Mouse (Mus musculus) spleen, embryonic (tissue): ENCODE data around the gene Adra2b.

Experiments used
- CTCF ChIA-PET: fragments of 350-600 bp; sonication (Branson Sonifier 250); formaldehyde crosslinking; loops from one replicate; lab custom pipeline; 2022; lab: Charles Lee

The Adra2b gene

DNA sequence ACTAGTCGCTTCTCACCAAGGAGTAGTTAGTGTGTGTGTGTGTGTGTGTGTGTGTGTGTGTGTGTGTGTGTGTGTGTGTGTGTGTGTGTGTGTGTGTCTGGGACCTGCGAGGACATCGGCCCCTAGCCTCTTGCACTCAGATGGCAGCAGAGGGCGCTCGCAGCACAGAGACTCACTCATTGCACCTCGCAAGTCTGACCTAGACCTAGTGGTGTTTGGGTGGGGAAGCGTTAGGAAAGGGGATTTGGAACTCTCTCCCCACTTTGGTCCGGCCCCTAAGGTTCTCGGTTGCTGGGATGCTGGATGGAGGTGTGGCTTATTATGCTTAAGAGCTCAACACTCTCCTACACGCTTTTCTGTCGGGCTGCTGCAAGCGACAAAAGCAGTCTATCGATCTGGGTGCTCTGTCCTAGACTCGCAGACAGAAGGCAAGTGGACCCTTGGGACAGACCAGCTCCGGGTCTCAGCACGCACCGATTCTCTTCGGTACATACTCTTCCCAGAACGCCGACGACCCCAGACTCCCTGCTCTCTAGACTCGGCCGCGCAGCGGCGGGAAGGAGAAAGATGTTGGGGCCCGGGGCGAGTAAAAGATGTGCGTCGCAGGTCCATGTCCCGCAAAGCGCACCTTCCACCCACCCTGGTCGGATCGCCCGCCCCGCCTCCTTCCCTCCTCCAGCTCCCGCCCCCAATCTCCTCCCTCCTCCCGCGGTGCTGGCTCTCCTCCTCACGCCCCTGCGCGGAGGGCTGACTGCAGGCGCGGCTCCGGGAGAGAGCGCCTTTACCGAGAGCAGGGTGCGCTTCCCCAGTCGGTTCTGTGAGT, at the start of gene Adra2b:
Gene Adra2b (plus strand): TSS at position 750 of the 823 bp plus-strand sequence.
- CTCF ChIA-PET: interaction anchor here (0.6 kb wide), 1 partner anchor 140 kb away, joined by 7 read pairs; no protein-coding TSS in a partner anchor

DNA sequence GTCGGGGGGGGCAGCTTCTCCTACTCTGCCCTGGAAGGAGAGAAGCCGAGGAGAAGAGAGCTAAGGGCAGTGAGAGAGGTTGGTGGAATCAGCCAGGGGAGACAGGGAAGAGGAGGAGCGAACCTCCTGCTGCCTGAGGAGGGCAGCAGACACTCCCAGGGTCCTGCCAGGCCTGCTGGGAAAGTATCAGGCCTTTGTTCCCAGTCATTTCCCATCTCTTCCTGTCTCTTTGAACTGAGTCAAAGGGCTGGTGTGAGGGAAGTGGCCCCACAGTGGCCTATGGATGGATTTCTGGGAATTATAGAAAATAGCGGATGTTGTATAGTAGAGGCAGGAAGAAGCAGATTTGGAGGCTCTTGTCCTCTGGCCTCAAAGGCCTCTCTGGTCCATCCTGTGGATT, 49.1 kb upstream of the Adra2b start:
- CTCF ChIA-PET: interaction anchor here (0.8 to 1.0 kb wide), 3 partner anchors 21 to 25 kb away, joined by 3 to 4 read pairs (median 3); no protein-coding TSS in a partner anchor

DNA sequence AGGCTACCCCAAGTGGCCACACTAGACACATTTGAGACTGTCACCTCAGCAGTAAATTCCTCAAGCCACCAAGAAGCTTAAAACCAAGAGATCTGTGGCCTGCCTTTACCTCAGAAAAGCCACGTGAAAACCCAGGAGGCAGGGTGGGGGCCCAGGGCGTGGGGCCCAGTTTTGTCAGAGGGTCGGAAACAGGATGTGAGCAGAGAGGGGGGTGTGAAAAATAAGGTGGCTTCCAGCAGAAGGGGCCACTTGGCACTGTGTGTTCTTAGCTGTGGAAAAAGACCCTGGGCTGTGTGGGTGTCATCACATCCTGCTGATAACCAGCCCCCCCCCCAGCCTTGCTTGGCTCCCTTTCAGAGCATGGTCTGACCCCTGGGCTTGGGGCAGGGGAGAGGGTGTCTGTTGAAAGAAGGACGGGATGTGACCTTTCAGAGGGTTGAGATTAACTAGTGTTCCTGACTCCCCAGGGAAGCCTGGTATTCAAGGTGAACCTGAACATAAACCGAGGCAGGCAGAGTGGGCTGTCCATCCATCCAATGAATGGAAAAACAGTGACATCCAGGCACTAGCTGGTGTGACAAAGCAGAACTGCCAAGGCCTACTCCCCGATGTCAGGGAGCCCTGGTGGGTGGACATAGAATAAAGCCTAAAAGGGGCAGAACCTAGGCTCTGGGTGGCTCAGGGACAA, 48.4 kb upstream of the Adra2b start:
- CTCF ChIA-PET: interaction anchor here (0.6 to 1.0 kb wide), 5 partner anchors 20 to 1698 kb away, joined by 3 to 5 read pairs (median 3); partner anchors contain the start of gene Dusp2

DNA sequence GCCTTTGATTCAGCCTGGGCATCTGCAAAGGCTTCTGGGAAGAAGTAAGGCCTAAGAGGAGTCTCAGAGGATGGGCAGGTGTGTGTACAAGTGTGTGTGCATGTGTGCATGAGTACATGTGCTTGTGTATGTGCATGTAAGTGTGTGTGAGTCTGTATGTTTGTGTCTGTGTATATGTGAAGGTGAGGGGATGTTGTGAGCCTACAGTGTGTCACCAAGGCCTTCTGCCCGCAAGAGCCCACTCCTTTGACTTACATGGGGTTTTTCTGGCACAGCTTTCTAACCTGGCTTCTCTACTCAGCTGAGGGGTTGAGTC, 47.9 kb upstream of the Adra2b start:
- CTCF ChIA-PET: interaction anchor here (0.6 to 1.0 kb wide), 2 partner anchors 22 to 1698 kb away, joined by 3 read pairs; no protein-coding TSS in a partner anchor

DNA sequence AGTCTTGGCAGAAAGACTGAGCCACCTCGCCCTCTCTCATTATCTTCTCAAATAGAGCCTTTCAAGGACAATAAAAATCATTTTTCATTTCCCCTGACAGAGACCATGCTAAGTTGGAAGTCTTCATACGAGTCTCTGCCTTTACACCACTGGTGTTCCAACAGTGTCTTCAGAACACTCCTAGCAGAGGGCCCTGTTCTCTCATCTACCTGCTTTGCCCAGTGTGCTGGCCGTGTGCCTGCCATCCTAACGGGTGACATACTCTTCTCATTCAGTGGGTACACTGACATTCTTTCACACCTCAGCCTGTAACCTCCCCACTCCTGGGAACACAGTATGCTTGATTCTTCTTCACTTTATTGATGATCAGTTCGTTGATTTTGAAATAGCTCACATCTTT, 46.6 kb upstream of the Adra2b start:
- CTCF ChIA-PET: no interaction called here

DNA sequence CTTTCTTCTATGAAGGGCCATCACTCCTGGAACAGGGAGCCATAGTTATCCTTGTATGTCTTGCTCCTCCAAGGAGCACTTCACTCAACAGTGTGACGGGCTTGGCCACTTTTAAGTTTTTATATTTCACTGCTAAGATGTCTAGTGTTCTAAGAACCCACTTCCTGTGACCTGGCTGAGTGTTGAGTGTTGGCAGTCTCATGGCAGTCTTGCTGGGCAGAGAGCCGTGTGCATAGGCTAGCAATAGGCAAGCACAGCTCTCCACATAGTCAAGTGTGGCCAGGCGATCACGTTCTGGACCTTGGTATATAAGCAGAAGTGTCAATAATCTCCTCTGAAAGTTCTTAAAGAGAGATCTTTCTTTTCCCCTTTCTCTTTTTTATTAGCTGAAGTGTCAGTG, 44.9 kb upstream of the Adra2b start:
- CTCF ChIA-PET: no interaction called here

DNA sequence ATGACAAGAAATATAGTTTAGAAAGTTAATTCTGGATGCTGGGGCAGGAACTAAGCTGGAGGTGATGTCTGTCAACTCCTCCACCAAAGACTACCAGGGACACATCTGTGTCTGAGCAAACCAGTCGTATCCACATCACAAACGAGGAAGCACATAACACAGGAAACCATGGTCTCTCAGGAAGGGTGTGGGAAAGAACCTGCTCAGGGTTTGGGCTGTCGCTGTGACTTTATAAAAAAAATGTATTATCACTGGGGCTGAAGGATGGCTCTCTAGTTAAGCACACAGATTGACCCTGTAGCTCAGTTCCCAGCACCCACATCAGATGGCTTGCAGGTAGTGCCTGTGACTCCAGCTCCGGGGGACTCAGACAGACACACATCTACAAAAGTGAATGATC, 43.9 kb upstream of the Adra2b start:
- CTCF ChIA-PET: no interaction called here

DNA sequence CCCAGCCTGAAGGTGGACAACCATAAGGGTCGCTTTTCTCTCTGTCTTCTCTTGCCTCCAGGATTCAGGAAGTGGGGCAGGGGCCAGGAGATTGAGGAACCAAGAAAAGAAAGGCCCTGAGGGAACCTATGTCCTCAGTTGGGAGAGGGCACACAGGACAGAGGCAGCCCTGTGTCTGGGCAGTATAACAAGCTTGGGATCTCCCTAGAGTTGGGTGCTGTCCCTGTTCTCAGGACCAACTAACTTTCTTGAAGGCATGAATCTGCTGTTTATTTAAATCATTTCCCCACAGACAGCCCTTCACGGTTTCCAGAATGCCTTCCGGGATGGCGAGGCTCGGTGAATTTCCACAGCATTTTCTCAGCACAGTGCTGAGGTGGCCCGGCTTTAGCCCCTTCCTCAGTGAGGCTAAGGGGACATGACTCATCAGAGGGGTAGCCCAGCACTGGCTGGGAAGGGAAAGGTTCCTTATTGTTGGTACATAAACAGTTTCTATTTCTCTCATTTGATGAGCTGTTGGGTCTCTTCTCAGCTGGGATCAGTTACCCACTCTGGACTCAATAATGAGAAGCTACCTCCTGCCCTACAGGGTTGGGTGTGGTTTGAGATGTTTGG, 40.2 kb upstream of the Adra2b start:
- CTCF ChIA-PET: no interaction called here

DNA sequence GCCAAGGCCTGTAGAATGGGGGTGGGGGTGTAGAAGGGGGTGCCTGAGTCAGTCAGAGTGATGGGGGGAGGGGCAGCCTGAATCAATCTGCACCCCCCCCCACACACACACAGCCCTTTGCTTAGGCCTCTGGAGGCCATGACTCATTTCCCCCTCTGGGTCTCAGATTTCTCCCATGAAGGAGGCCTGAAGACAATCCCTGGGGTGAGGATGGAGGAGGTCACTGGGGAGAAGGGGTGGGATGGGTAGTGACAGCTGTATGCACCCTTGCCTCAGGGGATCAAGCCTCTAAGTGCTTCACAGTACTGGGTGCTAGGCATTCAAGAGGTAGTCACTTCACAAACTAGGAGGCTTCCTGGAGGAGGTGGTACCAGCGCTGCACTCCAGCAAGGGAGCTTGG, 39.3 kb upstream of the Adra2b start:
- CTCF ChIA-PET: no interaction called here

DNA sequence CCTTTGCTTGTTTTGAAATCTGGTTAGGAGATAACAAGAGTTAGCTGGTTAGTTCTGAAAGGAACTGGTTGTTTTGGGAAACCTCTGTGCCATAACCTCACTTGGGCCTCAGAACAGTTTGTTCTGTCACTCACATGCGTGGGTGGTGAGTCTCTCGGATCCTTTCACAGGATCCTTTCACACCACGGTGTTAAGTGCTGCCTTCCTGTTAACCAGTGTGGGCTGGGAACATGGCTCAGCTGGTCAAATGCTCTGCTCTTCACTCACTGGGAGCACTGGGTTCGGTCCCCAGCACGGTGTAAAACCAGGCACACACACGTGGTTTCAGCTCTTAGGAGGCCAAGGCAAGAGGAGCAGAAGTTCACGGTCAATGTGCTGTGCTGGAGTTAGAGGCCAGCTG, 38.6 kb upstream of the Adra2b start:
- CTCF ChIA-PET: interaction anchor here (1.5 kb wide), 1 partner anchor 15 kb away, joined by 3 read pairs; no protein-coding TSS in a partner anchor

DNA sequence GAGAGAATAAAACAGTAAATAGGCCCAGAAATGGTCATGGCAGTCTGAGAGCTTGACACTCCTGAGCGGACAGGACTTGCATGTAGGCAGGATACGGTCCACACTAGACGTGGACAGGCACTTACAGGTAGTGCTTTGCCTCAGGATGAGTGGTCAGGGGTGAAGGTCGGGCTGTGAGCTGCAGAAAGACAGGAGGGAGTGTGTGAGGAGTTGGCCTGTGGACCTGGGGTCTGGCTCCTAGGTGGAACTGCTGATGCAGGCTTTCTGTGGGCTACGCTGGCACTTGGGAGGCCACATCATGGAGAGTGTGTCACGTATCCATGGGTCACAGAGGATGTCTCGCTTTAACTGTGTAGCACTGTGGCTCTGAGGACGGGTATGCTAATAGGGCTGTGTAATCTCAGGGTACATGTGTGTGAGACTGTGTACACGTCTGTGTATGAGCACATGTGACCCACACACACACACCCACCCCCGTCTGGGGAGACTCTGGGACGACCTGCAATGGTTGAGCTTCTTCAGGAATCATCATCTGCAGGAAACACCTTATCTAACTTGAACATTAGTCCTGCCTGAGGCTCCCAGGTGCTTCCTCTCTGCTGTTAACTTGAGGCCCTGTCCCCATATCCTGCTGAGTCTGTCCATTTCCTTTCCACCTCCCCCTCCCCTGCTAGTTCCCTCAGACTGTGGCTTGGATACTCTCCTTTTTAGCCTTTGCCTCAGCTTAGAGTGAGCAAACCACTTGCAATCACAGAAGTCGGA, 34.7 kb upstream of the Adra2b start:
- CTCF ChIA-PET: no interaction called here

DNA sequence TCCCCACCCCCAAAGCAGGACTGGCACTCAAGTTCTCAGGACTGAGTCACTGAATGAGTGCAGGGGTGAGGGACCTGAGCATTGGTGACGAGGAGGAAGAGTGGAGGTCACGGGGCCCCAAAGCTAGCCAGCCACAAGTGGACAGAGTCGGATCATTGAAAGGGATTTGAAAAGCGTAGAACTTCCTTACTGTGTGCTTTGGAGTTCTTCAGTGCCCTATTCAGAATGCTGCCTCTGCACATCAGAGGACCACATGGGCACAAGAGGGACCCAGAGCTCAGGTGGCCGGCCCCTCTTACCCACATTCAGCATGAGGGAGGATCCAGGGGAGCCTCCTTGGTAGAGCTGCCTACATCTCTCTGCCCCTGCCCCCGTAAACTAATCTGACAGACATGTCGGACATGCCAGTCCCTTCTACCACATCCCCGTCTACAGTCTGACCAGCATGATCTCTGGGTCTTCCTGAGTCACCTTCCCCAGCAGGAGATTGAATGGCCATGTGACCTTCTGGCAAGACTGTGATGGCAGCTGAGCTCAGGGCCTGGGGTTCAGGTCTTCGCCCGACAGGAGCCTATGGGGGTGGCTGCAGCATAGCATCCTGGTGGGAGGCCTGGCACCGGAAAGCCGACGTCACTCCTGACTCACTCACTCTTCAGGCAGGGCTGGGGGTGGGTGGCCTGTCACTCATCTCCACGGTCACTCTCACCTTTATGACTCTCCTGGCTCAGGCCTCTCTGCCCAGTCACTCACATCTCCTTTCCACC, 30.0 kb upstream of the Adra2b start:
- CTCF ChIA-PET: interaction anchor here (0.6 kb wide), 2 partner anchors 27 to 52 kb away, joined by 13 to 23 read pairs; no protein-coding TSS in a partner anchor

DNA sequence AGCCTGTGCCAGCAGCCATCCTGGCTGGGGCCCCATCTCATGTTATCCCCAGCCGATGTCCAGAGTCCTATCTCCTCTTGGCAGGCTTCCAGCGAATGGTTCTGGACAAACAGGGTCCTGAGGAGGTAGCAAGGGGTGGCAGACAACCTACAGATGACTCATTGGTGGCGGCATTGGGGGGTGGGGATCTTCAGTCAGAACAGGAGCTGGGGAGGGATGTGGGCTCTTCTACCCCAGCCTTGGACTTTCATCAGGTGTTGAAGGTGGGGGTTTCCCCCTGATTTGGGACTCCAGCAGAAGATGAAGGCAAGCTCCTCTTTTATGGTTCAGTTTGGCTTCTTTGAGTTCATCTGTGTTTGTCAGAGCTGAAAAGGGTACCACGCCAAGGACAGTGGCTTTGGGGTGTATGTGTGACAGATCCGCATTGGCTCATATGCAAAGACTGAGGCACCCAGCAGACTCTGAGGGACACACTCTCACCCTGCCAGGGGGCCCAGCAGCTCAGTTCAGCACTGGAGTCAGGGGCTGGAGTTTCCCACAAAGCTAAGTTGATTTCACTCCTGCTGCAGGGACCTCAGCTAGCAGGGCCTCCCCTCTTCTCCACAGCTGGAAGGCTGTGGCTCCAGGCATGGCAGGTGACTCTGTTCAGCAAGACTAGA, 28.9 kb upstream of the Adra2b start:
- CTCF ChIA-PET: interaction anchor here (0.6 to 1.0 kb wide), 2 partner anchors 20 to 120 kb away, joined by 4 to 6 read pairs; no protein-coding TSS in a partner anchor

DNA sequence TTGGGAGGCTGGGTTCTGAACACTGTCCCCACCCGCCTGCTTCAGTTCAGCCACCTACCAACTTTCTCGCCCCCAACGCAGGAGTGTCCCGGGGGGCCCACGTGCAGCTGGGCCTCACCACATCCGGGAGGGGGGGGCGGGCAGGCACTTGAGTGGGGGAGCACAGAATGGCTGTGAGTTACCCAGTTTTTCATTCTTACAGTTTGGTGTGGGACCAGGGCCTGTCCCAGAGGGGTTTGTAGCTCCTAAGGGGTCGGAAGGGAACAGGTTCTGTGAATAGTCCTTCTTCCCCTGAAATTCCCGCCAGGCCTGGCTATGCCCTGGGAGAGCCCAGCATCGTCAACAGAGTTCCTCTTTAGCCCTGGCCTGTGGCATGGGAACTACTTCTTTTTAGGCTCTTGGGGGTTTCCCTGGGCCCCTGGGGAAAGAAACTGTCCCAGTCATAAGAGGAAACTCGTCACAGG, 27.9 kb upstream of the Adra2b start:
- CTCF ChIA-PET: interaction anchor here (0.6 to 1.0 kb wide), 4 partner anchors 21 to 48 kb away, joined by 3 to 5 read pairs (median 4); no protein-coding TSS in a partner anchor

DNA sequence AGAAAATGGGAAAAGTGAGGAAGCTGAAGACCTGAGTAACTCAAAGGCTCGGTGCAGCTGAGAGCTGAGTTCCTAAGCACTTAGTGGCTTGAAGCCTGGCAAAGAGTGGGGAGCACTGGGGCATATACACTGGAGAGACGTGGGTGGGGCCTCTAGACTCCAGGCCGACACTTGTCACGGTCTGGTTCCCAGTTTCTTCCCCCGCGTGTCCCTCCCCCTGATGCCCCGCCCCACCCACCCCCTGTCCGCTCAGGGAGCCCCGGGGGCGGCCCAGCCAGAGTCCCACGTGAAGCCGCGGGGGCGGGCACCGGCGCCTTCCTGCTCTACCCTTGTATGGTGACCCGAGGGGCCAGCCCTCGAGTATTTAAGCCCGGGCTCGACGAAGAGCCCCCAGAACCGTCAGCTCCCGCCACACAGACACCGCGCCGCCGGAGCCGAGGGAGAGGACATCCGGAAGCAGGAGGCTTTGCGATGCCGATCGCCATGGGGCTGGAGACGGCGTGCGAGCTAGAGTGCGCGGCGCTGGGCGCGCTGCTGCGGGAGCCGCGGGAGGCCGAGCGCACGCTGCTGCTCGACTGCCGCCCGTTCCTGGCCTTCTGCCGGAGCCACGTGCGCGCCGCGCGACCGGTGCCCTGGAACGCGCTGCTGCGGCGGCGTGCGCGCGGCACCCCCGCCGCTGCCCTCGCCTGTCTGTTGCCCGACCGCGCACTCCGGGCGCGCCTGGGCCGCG, 27.1 kb upstream of the Adra2b start, which contains the start of gene Dusp2:
Gene Dusp2 (plus strand): TSS at position 393 of the 730 bp plus-strand sequence.
- CTCF ChIA-PET: interaction anchor here (1.0 to 1.1 kb wide), 2 partner anchors 21 to 27 kb away, joined by 4 to 5 read pairs; no protein-coding TSS in a partner anchor

DNA sequence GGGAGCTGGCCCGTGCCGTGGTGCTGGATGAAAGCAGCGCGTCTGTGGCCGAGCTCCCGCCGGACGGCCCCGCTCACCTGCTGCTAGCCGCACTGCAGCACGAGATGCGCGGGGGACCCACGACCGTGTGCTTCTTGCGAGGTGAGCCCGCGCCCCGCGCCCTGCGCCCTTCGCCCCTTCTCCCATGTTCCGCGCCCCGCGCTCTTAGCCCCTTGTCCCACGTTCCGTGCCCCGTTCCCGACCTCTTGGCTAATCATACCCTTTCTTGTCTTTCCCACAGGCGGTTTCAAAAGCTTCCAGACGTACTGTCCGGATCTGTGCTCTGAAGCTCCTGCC, 26.5 kb upstream of the Adra2b start:
- CTCF ChIA-PET: interaction anchor here (1.1 to 1.5 kb wide), 2 partner anchors 22 to 28 kb away, joined by 3 to 4 read pairs; no protein-coding TSS in a partner anchor

DNA sequence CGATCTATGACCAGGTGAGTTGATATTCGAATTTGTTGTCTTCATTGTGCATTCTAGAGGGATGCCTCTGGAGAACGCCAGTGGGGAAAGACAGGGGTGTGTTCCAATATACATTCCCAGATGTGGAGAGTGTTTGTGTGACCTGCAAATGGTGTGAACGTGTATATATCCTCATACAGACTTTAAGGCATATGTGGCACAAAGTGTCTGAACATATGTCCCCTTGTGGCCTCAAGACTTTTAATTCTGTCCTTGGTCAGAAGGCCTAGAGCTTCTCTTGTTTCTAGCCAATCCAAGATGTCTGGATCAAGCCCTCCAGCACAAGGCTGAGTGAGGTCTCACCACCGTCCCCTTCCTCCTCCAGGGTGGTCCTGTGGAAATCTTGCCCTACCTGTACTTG, 26.1 kb upstream of the Adra2b start:
- CTCF ChIA-PET: interaction anchor here (1.1 to 1.5 kb wide), 2 partner anchors 22 to 28 kb away, joined by 3 to 4 read pairs; no protein-coding TSS in a partner anchor

DNA sequence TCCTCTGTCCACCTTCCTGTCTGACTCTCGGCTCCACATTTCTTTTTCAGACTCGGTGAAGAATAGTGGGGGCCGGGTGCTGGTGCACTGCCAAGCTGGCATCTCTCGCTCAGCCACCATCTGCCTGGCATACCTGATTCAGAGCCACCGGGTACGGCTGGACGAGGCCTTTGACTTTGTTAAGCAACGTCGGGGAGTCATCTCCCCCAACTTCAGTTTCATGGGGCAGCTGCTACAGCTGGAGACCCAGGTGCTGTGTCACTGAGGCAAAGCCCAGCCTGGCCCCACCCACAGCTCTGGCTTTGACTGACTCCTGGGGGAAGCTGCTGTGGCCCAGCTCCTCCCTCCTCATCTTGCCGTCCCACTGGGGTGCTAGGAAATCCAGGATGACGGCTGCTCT, 25.5 kb upstream of the Adra2b start:
- CTCF ChIA-PET: interaction anchor here (1.5 kb wide), 1 partner anchor 23 kb away, joined by 3 read pairs; no protein-coding TSS in a partner anchor

DNA sequence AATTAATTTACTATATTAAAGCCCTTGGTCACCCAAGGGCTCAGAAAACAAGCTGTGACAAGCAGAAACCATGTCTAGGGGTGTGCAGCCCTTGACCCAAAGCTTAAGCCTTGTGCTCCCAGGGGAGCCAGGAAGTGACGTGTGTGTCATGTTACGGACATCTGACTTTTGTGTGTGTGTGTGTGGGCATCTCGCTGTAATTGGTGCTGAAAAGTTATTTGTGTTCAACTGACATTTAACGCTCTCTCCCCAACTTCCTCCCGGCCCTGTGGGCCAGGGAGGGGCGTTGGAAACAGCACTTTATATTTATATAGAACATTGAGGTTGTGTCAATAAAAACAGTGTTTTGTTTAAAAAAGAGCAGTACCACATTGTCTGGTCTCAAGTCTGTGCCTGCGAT, 25.0 kb upstream of the Adra2b start:
- CTCF ChIA-PET: interaction anchor here (0.7 to 1.5 kb wide), 2 partner anchors 23 to 748 kb away, joined by 3 read pairs; no protein-coding TSS in a partner anchor
